Mouse (Mus musculus): ENCODE results near the gene Ccdc150. TPM values are rescaled to one million over a fixed set of nuclear protein-coding genes. Genes with fewer than 3 reads are reported as not detected.

Ccdc150 gene
- 0.18 and 0.45 TPM in 2 replicates for polyA plus RNA-seq (2015; fragmentation: Nextera tagmentation; extraction: Ambion mirVana)

GRCm38 (mm10) chr1:54250158-54250866 lies at the start of gene Ccdc150:
TSS of gene Ccdc150 (plus strand) at chr1:54250683.
- H3K27me3 ChIP-seq, result no peaks in the 10 kb centered on the region
- peak within 1 kb of the TSS; percentile 82 for H3K4me2 ChIP-seq
- peak within 1 kb of the TSS; percentile 59 for H3K4me3 ChIP-seq
- H3K9me3 ChIP-seq, result no peaks in the 10 kb centered on the region
- H3K4me1 ChIP-seq, result peaks cover 4% of the 10 kb centered on the region; the same call in 1 of the 2 replicates
- peak within 1 kb of the TSS; percentile 52 for H3K9ac ChIP-seq
- H3K27ac ChIP-seq, result no peak within 1 kb of the TSS
- no peaks in the 10 kb centered on the region for H3K36me3 ChIP-seq
- ATAC-seq (ENCODE audit: borderline replicate concordance, extremely low read depth, low FRiP score, low TSS enrichment), result peak; percentile 100
- WGBS, result 15% methylated on average over 33 of the region's 33 CpGs

- H3K4me3 ChIP-seq, result no peak overlapping the region
- no peaks in the 10 kb centered on the region for H3K4me1 ChIP-seq
- no peaks in the 10 kb centered on the region for H3K27me3 ChIP-seq
- no peak overlapping the region for H3K27ac ChIP-seq
- no peak overlapping the region for H3K9ac ChIP-seq
- no peak for ATAC-seq (ENCODE audit: borderline replicate concordance, extremely low read depth, low FRiP score, low TSS enrichment)
- 91% methylated on average over 3 of the region's 3 CpGs for WGBS
- no peaks in the 10 kb centered on the region for H3K9me3 ChIP-seq
- no peak overlapping the region for H3K4me2 ChIP-seq
- no peaks in the 10 kb centered on the region for H3K36me3 ChIP-seq
These were observed 30.2 kb upstream of the Ccdc150 start for GRCm38 (mm10) chr1:54220273-54220672.

DNA sequence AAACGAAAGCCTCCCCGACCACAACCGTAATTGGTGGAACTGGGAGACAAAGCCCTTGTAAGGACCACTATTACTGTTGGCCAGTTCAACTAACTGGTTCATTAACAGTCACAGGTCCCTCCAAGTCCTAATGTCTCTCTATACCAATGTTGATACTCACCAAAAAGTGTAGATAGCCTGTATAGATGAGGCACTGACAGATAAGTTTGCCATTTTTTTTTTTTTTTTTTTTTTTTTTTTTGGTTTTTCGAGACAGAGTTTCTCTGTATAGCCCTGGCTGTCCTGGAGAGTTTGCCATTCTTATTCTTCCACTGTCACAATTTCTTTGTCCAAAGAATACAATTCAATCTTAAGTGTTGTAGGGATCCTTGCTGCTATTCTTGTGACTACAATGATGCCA lies 7.8 kb upstream of the Ccdc150 start:
- no peaks in the 10 kb centered on the region for H3K9me3 ChIP-seq
- H3K4me1 ChIP-seq, result no peaks in the 10 kb centered on the region
- WGBS, result 90% methylated on average over 4 of the region's 4 CpGs
- no peak overlapping the region for H3K27ac ChIP-seq
- no peak overlapping the region for H3K4me3 ChIP-seq
- no peaks in the 10 kb centered on the region for H3K36me3 ChIP-seq
- H3K27me3 ChIP-seq, result no peaks in the 10 kb centered on the region
- no peak overlapping the region for H3K4me2 ChIP-seq
- ATAC-seq (ENCODE audit: borderline replicate concordance, extremely low read depth, low FRiP score, low TSS enrichment), result no peak
- no peak overlapping the region for H3K9ac ChIP-seq

DNA sequence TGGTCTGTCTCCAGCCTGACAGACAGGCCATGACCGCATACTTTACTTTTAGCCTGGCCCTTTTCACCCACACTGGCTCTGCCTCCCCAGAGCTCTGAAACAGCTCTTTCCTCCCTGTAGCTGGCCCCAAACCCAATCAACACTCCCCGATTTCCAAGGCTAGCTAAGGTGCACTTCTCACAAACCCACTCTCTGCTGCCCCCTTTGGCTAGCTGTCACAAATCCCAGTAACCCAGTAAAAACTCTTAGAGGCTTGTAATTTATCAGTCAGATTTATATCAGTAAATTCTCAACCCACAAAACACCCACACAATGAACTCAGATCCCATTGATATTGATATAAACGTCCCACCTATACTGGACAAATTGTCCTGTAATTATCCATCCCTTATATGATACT lies 25.1 kb downstream of the Ccdc150 start:
- 59% methylated on average over 3 of the region's 3 CpGs for WGBS
- Histone ChIP-seq H3K36me3 (no peaks in the 10 kb centered on the region), H3K9me3 (no peaks in the 10 kb centered on the region), H3K4me2 (no peak overlapping the region), H3K4me3 (no peak overlapping the region), H3K27ac (no peak overlapping the region), H3K27me3 (no peaks in the 10 kb centered on the region), H3K9ac (no peak overlapping the region), H3K4me1 (no peaks in the 10 kb centered on the region)
- no peak for ATAC-seq (ENCODE audit: borderline replicate concordance, extremely low read depth, low FRiP score, low TSS enrichment)

GRCm38 (mm10) chr1:54279628-54280027 lies 29.1 kb downstream of the Ccdc150 start:
- H3K9me3 ChIP-seq, result no peaks in the 10 kb centered on the region
- H3K36me3 ChIP-seq, result no peaks in the 10 kb centered on the region
- H3K27me3 ChIP-seq, result no peaks in the 10 kb centered on the region
- 91% methylated on average over 1 of the region's 1 CpGs for WGBS
- ATAC-seq (ENCODE audit: borderline replicate concordance, extremely low read depth, low FRiP score, low TSS enrichment), result no peak
- H3K4me3 ChIP-seq, result no peak overlapping the region
- no peak overlapping the region for H3K4me2 ChIP-seq
- no peak overlapping the region for H3K9ac ChIP-seq
- no peaks in the 10 kb centered on the region for H3K4me1 ChIP-seq
- no peak overlapping the region for H3K27ac ChIP-seq

GRCm38 (mm10) chr1:54280651-54281050 lies 30.2 kb downstream of the Ccdc150 start:
- Histone ChIP-seq H3K27me3 (no peaks in the 10 kb centered on the region), H3K4me1 (no peaks in the 10 kb centered on the region), H3K4me3 (no peak overlapping the region), H3K4me2 (no peak overlapping the region), H3K27ac (no peak overlapping the region), H3K9me3 (no peaks in the 10 kb centered on the region), H3K9ac (no peak overlapping the region), H3K36me3 (no peaks in the 10 kb centered on the region)
- ATAC-seq (ENCODE audit: borderline replicate concordance, extremely low read depth, low FRiP score, low TSS enrichment), result no peak
- 83% methylated on average over 3 of the region's 3 CpGs for WGBS

DNA sequence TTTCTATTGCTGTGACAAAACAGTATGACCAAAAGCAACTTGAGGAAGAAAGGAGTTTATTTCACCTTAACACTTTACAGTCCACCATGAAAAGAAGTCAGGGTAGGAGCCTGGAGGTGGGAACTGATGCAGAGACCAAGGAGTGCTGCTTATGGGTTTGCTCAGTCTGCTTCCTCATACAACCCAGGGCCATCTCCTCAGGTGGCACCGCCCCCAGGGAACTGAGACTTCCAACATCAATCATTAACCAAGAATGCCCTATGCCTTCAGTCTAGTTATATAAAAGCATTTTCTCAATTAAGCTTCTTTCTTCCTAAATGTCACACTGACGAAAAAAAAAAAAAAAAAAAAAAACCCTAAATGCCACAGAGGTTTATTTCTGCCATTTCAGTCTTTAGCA lies 55.9 kb downstream of the Ccdc150 start:
- WGBS, result 54% methylated on average over 2 of the region's 2 CpGs
- Histone ChIP-seq H3K4me3 (no peak overlapping the region), H3K4me2 (no peak overlapping the region), H3K27ac (no peak overlapping the region), H3K4me1 (no peaks in the 10 kb centered on the region), H3K27me3 (no peaks in the 10 kb centered on the region), H3K9me3 (no peaks in the 10 kb centered on the region), H3K9ac (no peak overlapping the region), H3K36me3 (no peaks in the 10 kb centered on the region)
- no peak for ATAC-seq (ENCODE audit: borderline replicate concordance, extremely low read depth, low FRiP score, low TSS enrichment)

- no peaks in the 10 kb centered on the region; the same call in 1 of the 2 replicates for H3K9me3 ChIP-seq
- no peak overlapping the region for H3K4me2 ChIP-seq
- no peaks in the 10 kb centered on the region for H3K4me1 ChIP-seq
- H3K27ac ChIP-seq, result no peak overlapping the region
- H3K9ac ChIP-seq, result no peak overlapping the region
- 77% methylated on average over 2 of the region's 2 CpGs for WGBS
- no peaks in the 10 kb centered on the region for H3K27me3 ChIP-seq
- H3K4me3 ChIP-seq, result no peak overlapping the region
- no peaks in the 10 kb centered on the region for H3K36me3 ChIP-seq
- ATAC-seq (ENCODE audit: borderline replicate concordance, extremely low read depth, low FRiP score, low TSS enrichment), result no peak
These were observed 76.2 kb downstream of the Ccdc150 start for GRCm38 (mm10) chr1:54326647-54327046.

DNA sequence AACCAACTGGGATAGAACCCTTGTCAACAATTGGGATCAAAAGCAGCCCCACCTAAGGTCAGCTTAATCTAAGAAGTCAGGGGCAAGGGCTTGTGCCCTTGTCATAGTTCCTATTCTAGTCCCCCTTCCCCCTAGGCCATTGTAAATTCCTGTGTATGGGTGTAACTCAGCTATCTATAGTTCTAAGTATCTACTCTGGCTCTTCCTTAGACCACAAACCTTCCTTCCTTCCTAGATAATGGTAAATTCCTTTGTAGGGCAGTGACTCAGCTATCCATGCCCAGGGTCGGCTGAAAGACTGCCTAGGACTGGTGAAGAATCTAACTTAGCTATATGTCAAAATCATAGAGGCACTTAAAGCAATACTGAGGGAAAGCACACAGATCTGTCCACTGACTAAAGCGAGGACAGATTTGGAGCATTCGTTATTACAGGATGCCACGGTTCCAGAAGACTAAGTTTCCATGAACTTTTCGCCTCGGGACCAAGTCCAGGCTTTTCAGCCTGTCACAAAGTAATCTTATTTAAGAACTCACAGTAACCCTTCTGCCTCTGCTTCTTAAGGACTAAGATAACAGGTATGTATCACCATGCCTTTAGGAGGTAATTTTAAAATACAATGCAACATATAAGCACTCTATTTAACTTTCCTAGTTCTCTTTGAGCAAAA lies 77.5 kb downstream of the Ccdc150 start:
- H3K27ac ChIP-seq, result no peak overlapping the region
- no peaks in the 10 kb centered on the region for H3K36me3 ChIP-seq
- no peaks in the 10 kb centered on the region; the same call in 1 of the 2 replicates for H3K9me3 ChIP-seq
- H3K4me3 ChIP-seq, result no peak overlapping the region
- no peaks in the 10 kb centered on the region for H3K27me3 ChIP-seq
- no peak overlapping the region for H3K4me2 ChIP-seq
- no peak overlapping the region for H3K9ac ChIP-seq
- no peak for ATAC-seq (ENCODE audit: borderline replicate concordance, extremely low read depth, low FRiP score, low TSS enrichment)
- no peaks in the 10 kb centered on the region for H3K4me1 ChIP-seq
- 83% methylated on average over 6 of the region's 6 CpGs for WGBS

GRCm38 (mm10) chr1:54332988-54333387 lies 82.5 kb downstream of the Ccdc150 start:
- H3K9me3 ChIP-seq, result no peaks in the 10 kb centered on the region
- H3K36me3 ChIP-seq, result no peaks in the 10 kb centered on the region
- no peaks in the 10 kb centered on the region for H3K4me1 ChIP-seq
- H3K9ac ChIP-seq, result no peak overlapping the region
- H3K27ac ChIP-seq, result no peak overlapping the region
- no peak overlapping the region for H3K4me3 ChIP-seq
- no peaks in the 10 kb centered on the region for H3K27me3 ChIP-seq
- 45% methylated on average over 4 of the region's 4 CpGs for WGBS
- no peak for ATAC-seq (ENCODE audit: borderline replicate concordance, extremely low read depth, low FRiP score, low TSS enrichment)
- H3K4me2 ChIP-seq, result no peak overlapping the region

DNA sequence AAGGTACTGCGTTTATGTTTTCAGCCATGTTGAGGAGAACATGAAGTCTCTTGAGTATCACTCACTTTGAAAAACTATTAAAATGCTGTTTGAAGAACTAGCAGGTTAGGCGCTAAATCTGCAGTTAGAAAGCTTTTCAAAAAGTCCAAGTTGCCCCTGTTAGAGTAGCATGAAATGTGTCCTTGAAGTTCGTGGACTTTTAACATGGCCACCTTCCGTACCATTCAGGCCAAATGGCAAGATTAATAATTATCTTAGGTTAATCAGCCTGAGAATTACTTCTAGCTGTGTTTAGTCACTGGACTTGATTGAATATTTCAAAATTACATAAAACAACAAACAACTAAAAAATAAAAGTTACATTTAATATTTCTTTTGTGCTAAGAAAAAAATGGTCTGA lies 104.3 kb downstream of the Ccdc150 start:
- no peaks in the 10 kb centered on the region for H3K36me3 ChIP-seq
- no peaks in the 10 kb centered on the region for H3K4me1 ChIP-seq
- no peaks in the 10 kb centered on the region for H3K9me3 ChIP-seq
- H3K4me2 ChIP-seq, result no peak overlapping the region
- ATAC-seq (ENCODE audit: borderline replicate concordance, extremely low read depth, low FRiP score, low TSS enrichment), result no peak
- H3K9ac ChIP-seq, result no peak overlapping the region
- no peaks in the 10 kb centered on the region for H3K27me3 ChIP-seq
- no peak overlapping the region for H3K4me3 ChIP-seq
- H3K27ac ChIP-seq, result no peak overlapping the region
- WGBS, result 90% methylated on average over 4 of the region's 4 CpGs

- H3K27me3 ChIP-seq, result no peaks in the 10 kb centered on the region
- H3K9me3 ChIP-seq, result no peaks in the 10 kb centered on the region
- H3K4me2 ChIP-seq, result no peak overlapping the region
- no peaks in the 10 kb centered on the region for H3K36me3 ChIP-seq
- no peak overlapping the region for H3K4me3 ChIP-seq
- no peaks in the 10 kb centered on the region for H3K4me1 ChIP-seq
- ATAC-seq (ENCODE audit: borderline replicate concordance, extremely low read depth, low FRiP score, low TSS enrichment), result no peak
- no peak overlapping the region for H3K27ac ChIP-seq
- WGBS, result 60% methylated on average over 5 of the region's 5 CpGs
- no peak overlapping the region for H3K9ac ChIP-seq
These were observed 105.0 kb downstream of the Ccdc150 start for GRCm38 (mm10) chr1:54355485-54355884.

Measured in lung, embryonic 15.5 days (tissue).